Mouse (Mus musculus) urinary bladder, adult 18-20 months (tissue): ENCODE data around the gene Lrp5.
"Not testable (repeated sequence)": the region's sequence is repeated elsewhere in the genome, so short reads cannot be mapped to it uniquely, and the experiment has no call there.

Experiments used
- DNase-seq, 2 experiments: peaks; one replicate each; pipeline ENCODE4 v3.0.0; 2022; ENCODE audit warnings: low spot score in 2 of 2, mixed read lengths in 2 of 2

Lrp5 gene

DNA sequence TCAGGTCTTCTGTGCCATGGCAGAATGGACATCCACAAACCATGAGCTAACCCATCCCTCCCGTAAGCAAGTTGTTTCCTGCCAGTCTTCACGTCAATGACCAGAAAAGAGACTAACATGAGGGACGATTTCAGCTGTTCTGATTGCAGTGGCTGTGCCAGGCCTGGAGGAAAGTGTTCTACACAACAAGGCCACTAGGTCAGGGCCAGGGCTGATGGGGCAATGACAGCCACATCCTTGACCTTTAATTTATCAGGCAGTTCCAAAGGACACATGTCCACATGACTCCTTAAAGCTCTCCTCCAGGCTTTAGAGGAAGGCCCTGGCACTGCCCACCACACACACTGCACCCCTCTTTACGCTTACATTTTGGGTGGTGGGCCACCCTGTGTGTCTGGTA lies 9.1 kb upstream of the Lrp5 start:
- DNase-seq, result no peak

GRCm38 (mm10) chr19:3695006-3695405 lies 8.6 kb upstream of the Lrp5 start:
- DNase-seq, result no peak

- no peak for DNase-seq
Measured at GRCm38 (mm10) chr19:3694476-3694875, 8.1 kb upstream of the Lrp5 start.

DNA sequence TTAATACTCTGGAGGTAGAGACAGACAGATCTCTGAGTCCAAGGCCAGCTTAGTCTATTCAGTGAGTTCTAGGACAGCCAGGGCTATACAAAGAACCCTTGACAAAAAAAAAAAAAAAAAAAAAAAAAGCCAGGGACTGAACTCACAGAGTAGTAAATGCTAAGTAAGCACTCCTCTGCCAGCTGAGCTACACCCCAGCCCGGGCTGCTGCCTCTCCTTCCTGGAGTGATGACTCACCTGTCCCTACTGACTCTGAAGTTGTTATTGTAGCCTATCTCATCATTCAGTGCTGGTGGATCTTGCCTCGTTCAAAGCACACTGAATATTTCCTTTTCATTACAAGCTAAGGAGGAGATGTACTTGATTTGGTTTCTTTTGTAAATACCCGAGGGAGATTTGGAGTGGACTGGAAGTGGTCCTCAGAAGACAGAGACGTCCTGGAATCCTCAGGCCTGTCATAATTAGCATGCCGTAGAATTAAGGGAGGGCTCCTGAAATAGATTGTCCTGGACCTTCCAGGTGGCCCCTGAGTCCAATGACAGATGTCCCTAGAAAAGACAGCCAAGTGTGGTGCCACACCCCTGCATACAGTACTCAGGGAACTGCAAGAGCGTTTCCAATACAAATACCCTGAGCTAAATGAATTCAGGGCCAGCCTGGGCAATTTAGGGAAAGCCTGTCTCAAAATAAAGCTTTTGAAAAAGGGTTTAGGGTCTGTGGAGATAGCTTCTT lies 6.2 kb upstream of the Lrp5 start:
- DNase-seq, result no peak

DNA sequence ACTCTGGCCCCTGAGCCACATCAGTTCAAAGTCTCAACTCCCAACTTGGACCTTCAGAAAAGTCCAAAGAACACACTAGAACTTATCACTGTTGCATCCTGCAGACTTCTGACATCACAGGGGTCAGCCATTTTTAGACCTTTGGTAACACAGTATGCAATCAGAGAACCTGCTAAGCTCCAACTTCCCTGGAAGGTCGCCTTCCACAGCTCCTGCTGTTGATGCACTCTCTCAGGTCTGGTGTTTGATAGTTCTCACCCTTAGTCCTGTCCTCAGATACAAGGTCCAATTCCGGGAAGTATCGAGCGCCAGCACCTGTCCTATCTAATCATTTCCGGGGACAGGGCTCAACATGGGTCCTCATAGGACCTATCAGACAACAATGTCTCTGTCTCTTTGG lies 5.0 kb upstream of the Lrp5 start:
- DNase-seq, result no peak

- no peak for DNase-seq
Measured at GRCm38 (mm10) chr19:3687676-3688171, 1.4 kb upstream of the Lrp5 start.

DNA sequence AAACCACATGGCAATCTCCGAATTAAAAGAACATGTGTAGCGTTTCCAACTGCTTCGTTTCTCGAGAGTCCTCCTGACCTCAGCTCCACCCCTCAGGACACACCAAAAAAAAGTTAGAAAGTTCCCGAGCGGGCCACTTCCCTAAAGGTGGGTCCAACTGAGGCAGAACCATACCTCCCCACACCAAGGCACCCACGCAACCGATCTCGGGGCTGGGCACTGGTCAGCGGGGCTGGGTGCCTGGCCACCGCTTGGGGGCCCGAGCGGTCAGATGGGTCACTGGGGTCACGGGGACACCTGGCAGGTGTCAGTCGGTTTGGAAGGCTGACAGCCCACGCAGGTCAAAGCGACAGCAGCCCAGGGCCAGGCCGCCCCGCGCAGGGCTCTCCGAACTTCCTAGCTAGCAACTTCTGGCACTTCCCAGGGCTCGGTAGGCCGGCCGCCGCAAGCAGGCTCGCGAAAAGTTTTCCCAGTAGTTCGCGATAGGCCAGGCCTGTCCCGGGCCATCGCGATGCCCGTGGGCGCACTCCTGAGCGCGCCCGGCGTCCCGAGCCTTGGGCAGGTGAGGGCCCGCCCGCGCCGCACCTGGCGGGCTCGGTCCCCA lies 651 bp downstream of the Lrp5 start:
- DNase-seq, result no peak

- DNase-seq, result no peak
Measured at GRCm38 (mm10) chr19:3684957-3685580, 1.3 kb downstream of the Lrp5 start.

DNA sequence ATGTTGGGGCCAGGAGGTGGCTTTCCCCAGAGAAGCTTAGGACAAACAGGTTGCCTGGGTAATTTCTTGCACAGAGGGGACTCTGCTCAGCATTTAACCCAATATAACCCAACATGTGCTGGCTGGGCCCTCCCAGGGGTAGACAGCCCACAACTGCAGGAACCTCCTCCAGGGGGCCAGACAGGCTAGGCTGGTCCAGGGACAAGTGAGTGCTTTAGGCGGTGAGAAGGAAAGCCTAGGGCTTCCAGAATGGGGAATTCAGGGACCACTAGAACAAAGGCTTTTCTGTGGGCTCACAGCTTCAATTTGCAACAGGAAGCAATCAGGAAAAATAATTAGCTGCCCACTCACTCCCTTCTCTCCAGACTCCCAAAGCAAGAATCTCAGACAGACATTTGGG lies 1.9 kb downstream of the Lrp5 start:
- no peak for DNase-seq

DNA sequence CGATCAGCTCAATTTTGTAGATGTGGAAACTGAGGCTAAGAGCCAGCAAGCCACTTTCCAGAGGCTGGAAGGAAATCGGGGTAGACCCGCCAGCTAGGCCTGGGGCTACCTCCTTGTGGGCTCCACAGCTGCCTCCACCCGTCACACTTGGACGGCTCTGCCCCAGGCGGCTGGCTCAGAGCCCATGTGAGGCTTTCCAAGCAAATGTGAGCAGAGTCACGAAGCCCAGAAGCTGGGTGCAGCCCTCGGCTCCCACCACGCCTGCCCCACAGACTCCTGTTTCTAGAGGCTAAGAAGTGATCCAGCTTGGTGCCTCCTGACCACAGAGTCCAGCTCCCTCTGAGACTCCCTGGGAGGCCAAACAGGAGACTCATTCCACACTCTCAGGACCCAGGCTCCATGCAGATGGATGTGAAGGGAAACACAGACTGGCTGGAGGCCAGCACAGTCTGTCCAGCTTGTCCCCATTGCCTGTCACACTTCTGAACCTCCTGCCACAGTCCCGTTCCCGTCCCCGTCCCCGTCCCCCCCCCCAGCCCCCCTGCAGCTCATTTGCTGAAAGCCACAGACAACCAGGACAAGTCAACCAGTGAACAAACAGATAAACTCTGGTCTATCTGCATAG lies 4.9 kb downstream of the Lrp5 start:
- peak in 1 of 2 experiments; percentile 70 for DNase-seq

DNA sequence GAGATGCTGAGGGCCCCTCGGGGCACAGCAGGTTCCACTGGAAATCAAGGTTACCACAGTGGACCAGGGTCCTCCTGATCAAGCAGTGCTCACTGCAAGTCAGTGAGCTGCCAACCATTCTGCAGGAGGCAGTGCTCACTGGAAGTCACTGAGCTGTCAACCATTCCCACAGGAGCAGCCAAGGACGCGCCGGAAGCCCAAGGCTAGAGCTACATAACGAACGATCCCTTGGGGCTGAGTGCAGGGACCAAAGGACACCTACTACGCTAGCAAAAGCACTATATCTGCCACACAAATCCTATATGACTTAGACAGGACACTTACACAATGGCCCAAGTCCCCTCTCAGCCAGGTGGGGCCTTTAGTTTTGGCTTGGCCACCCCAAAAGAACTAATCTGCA lies 5.6 kb downstream of the Lrp5 start:
- DNase-seq, result no peak

- no peak for DNase-seq
Measured at GRCm38 (mm10) chr19:3674122-3674855, 12.1 kb downstream of the Lrp5 start.

DNA sequence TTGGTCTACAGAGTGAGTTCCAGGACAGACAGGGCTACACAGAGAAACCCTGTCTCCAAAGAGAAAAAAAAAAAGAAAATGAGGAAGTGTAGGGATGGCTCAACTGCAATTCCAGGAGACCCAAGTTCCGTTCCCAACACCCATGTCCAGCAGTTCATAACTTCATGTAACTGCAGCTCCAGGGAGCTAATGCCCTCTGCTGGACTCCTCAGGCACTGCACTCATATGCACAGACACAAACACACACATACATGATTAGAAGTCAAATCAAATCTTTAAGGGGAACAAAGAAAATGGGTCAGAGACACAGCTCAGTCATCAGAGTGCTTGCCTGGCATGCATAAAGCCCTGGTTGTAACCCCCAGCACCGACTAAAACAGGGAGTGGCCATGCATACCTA lies 13.2 kb downstream of the Lrp5 start:
- no peak for DNase-seq

GRCm38 (mm10) chr19:3669100-3669499 lies 17.3 kb downstream of the Lrp5 start:
- peak in 1 of 2 experiments; percentile 24 for DNase-seq

DNA sequence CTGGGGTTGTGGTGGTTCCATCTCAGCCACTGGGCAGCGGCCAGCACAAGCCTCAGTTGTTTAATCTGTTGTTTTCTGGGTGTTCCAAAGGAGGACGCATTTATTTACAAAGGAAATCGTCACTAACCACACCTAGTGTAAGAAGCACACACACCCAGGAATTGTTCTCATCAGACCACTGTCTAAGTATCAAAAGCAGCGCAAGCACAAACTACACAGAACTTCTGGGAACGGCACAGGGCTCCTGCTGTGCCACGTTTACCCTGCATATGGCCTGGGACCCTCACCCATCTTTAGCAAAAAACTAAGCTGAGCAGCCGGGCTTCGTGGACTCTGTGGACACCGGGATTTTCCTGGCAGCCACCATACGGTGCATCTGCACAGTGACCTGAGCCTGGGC lies 17.8 kb downstream of the Lrp5 start:
- DNase-seq, result no peak

DNA sequence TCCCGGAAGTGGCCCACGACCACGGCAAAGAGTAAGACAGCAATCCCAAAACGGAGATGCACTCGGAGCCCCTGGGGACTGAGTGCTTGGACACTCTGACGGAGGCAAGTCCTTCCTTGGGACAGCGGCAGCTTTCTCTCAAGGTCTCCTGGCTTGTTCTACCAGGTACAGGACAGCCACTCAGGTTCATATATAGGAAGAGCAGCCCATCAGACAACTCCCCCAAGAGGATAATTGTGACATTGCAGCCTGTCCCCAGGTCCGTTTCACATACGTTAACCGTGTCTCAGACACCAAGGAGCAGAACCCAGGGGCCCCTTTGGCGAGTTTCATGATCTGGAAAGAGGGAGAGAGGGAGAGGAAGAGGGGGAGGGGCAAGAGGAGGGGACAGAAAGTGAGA lies 18.4 kb downstream of the Lrp5 start:
- DNase-seq, result no peak

DNA sequence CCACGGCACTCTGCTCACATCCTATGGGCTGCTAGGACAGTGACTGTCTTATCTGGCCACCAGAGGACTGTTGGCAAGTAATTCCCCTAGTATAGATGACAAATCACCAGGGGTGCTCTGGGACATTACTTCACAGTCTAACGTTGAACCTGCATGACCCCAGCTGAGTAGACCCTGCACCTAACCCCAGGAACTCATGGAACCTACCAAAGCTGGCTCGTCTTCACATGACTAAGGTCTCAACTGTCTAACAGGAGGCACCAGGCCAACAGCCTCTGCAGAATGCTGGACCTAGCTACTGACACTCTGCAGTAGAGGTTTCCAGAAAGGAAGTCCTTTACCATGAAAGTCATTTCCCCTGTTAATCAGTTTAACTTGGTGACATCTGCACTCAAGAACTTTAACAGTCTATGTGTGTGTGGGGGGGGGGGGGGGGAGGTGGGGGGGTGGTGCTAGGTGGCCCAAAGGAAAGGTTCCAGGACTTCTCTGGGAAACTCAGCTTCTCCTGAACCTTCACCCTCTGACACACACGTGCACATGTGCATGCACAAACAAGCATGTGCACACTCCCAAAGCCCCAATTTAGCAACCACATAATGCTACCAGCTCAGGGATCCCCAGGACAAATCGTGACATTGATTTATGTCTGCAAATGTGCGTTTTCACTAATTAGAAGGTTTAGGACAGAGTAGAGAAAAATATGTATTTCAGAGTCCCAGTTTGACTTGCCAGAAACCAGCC lies 19.0 kb downstream of the Lrp5 start:
- no peak for DNase-seq

- DNase-seq, result no peak
Measured at GRCm38 (mm10) chr19:3666632-3667031, 19.7 kb downstream of the Lrp5 start.

GRCm38 (mm10) chr19:3665510-3665909 lies 20.9 kb downstream of the Lrp5 start:
- no peak for DNase-seq

GRCm38 (mm10) chr19:3657947-3658346 lies 28.4 kb downstream of the Lrp5 start:
- DNase-seq, result no peak

DNA sequence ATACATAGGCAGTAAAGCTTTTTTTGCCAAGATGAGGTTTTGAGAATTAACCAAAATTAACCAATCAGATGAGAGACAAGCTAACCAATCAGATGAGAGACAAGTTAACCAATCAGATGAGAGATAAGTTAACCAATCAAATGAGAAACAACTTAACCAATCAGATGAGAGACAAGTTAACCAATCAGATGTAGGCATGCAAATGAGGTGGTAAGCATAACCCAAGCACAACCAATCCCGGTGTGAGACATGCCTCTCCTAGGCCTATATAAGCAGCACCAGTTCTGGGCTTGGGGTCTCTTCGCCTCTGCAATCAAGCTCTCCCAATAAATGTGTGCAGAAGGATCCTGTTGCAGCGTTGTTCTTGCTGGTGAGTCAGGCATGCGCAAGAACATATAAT lies 29.3 kb downstream of the Lrp5 start:
- DNase-seq, result not testable (repeated sequence)
